Mouse (Mus musculus): ENCODE measurements around the gene Mbnl2.

Mbnl2 gene

DNA sequence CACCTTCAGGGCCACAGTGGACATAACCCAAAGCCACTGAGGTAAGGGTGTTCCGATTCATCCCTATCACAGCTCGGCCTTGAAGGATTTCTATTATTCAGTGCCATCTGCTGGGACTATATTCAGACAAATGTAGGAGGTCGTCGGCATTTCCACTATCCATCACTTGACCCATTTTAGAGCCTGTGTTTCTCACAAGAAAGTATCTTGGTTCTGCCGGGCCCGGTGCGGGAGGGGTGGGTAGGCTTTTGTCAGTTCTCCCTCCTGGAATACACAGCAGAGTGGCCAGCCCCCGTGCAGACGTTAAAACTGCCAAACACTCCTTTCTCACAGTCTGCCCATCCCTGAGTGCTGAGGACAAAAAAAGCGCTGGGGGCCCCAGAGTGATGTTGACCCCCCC lies 134.4 kb downstream of the Mbnl2 start:
- DNase-seq (ENCODE audit: low spot score in 2 of 2) = peak in 1 of 2 experiments; percentile 69

- DNase-seq (ENCODE audit: low spot score in 2 of 2) = no peak
Measured at GRCm38 (mm10) chr14:120416886-120417285, 141.4 kb downstream of the Mbnl2 start.

DNA sequence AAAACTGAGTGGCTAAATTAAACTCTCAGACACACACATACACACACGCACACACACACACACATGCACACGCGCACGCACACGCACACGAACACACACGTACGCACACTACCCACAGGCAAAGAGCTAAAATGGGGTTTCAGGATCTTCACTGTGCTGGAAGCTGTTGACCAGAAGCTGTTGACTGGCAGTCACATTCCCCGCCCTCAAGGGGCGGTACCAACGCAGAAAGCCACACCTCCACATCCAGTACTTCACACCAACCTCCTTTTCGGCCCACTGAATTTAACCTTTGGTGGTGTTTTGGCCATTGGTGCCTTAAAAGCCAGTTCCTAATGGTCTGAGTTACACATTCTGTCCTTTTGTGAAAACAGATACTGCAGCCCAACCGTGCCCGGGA lies 143.5 kb downstream of the Mbnl2 start:
- DNase-seq (ENCODE audit: low spot score in 2 of 2) = no peak

DNA sequence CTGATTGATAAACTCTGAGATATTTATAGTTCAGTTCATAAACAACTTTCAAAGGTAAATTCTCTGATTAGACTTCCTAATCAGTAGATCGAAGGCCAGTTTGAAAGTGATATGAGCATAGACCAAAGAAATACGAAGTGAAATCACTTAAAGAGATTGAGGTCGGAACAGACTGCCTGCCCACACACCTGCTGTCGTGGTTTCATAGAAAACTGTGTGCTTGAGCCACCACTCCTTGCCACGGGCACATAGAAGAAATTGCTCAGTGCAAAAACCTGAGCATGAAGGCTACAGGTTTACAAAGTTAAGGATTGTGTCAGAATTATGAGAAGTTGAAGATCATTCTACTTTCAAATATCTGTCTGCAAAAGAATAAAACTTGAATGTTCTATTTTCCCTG lies 153.0 kb downstream of the Mbnl2 start:
- peak; percentile 34 to 53 for DNase-seq (ENCODE audit: low spot score in 2 of 2)

- DNase-seq (ENCODE audit: low spot score in 2 of 2) = no peak
Measured at GRCm38 (mm10) chr14:120432773-120433172, 157.3 kb downstream of the Mbnl2 start.

DNA sequence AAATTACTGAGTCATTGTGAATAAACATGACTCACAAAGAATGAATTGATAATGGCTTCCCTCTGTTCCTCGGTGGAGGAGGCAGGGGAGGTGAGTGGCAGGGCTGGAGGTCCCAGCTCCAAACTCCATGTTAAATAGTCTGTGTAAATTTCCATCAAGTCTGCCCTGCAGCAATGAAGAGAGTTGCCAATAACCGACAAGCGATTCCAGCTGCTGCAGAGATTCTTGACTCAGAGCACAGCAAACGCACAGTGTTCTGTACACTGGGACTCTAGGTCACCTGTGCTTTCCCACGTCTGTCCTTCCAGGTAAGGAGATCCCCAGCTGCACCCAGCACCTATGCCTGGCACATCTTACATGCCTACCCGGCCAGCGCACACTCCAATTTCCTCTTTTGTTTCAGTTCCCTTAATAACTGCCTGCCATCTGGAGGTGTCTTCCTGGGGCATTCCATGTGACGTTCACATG lies 158.5 kb downstream of the Mbnl2 start:
- DNase-seq (ENCODE audit: low spot score in 2 of 2) = no peak

DNA sequence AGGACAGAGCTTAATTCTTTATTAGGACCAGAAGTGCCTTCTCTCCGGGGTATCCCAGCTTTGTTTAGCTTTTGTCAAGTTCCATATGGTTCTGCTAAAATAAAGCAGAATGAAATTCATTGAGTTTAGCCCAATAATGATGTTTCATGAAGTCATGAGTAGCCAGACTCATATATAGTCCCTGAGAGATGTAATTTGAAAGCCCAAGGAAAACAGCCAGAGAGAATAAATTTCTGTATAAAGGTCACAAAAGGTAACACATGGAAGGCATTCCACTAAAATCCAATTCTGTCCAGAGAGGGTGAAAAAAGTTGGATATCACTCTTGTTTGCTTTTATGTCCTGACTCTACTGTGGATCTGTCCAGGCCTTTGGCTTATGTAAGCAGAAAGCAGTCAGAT lies 159.4 kb downstream of the Mbnl2 start:
- DNase-seq (ENCODE audit: low spot score in 2 of 2) = no peak

DNA sequence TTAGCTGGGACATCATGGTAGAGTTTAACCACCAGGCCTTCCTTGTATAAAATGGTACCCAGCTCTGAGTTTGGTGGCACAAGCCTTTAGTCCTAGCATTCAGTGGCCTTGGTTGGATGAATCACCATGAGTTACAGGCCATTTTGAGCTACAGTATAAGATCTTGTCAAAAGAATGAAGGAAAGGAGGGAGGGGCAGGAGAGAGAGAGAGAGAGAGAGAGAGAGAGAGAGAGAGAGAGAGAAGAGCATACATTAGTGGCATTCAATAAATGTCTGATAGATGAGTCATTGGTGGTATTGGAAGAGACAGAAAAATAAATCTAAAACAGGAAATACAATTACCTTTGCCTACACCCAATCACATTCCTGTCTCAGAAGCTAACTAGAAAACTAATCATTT lies 165.2 kb downstream of the Mbnl2 start:
- DNase-seq (ENCODE audit: low spot score in 2 of 2) = no peak

GRCm38 (mm10) chr14:120441256-120441655 lies 165.8 kb downstream of the Mbnl2 start:
- DNase-seq (ENCODE audit: low spot score in 2 of 2) = peak in 1 of 2 experiments; percentile 39

DNA sequence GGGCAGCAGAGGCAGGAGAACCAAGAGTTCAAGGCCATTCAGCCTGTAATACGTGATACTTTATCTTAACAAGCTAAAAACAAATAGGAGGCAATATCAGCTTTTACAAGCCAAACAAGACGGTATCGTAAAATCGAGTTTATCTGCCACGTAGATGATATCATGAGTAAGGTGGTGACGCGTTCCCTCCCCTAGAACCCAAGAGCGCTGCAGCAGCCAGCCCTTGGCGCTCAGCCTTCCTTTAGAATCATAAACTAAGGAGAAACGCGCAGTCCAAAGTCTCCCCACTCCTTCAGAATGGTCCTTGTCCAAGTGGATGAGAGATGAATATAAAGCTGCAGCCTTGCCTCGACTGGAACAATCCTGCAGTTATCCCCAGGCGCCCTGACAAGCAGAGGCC lies 166.4 kb downstream of the Mbnl2 start:
- DNase-seq (ENCODE audit: low spot score in 2 of 2) = no peak

- DNase-seq (ENCODE audit: low spot score in 2 of 2) = no peak
Measured at GRCm38 (mm10) chr14:120454221-120454620, 178.8 kb downstream of the Mbnl2 start.

- DNase-seq (ENCODE audit: low spot score in 2 of 2) = no peak
Measured at GRCm38 (mm10) chr14:120463938-120464727, 188.7 kb downstream of the Mbnl2 start.

DNA sequence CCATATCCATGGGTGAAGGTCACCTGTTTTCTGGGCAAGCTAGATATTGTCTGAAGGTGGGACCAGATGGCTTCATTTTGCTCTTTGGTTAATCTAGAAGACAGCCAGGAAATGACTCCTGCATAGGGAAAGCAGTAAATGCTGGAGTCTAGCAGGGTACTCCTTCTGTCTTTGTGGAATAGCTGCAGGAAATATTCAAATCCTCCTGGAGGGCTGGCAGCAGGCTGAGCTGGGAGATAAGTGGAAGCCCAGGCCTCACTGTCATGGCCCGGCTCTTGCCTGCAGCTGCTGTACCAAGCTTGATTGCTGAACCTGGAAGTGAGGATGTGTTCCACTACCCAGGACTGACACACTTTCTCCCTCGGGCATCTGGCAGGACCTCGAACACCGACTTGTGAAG lies 191.3 kb downstream of the Mbnl2 start:
- no peak for DNase-seq (ENCODE audit: low spot score in 2 of 2)

GRCm38 (mm10) chr14:120469126-120469790 lies 193.8 kb downstream of the Mbnl2 start:
- DNase-seq (ENCODE audit: low spot score in 2 of 2) = no peak

GRCm38 (mm10) chr14:120476186-120476697 lies 200.8 kb downstream of the Mbnl2 start:
- no peak for DNase-seq (ENCODE audit: low spot score in 2 of 2)

GRCm38 (mm10) chr14:120477288-120477981 lies 202.0 kb downstream of the Mbnl2 start:
- DNase-seq (ENCODE audit: low spot score in 2 of 2) = peak; percentile 98 to 99

DNA sequence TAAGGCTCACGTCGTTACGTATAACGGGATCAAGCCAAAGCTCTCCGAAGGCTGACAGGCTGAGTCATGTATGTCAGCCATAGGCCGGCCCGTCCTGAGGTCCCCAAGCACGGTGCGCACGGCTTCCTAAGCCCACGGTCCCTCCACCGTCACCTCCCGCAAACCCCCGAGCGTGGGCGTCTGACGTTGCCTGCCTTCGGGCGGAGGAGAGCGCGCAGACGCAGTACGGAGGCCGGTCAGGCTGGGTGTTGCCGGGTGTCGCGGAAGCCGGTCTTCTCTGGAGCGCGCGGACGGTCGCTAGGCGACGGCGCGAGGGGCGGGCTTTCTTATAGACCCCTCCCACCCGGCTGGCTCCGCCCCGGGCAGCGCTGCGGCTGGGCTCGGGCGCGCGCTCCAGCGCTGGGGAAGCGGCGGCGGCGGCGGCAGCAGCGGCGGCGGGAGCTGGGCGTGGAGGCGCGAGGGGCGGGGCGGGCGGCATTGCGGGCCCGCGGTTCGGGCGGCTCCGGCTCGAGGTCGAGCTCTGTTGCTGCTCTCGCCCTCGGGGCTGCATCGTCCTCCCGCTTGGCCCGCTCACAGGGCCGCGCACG lies 202.6 kb downstream of the Mbnl2 start, which contains the start of gene Rap2a:
TSS of gene Rap2a (plus strand) at position 463 of the 587 bp plus-strand sequence.
- peak; percentile 97 for DNase-seq (ENCODE audit: low spot score in 2 of 2)

DNA sequence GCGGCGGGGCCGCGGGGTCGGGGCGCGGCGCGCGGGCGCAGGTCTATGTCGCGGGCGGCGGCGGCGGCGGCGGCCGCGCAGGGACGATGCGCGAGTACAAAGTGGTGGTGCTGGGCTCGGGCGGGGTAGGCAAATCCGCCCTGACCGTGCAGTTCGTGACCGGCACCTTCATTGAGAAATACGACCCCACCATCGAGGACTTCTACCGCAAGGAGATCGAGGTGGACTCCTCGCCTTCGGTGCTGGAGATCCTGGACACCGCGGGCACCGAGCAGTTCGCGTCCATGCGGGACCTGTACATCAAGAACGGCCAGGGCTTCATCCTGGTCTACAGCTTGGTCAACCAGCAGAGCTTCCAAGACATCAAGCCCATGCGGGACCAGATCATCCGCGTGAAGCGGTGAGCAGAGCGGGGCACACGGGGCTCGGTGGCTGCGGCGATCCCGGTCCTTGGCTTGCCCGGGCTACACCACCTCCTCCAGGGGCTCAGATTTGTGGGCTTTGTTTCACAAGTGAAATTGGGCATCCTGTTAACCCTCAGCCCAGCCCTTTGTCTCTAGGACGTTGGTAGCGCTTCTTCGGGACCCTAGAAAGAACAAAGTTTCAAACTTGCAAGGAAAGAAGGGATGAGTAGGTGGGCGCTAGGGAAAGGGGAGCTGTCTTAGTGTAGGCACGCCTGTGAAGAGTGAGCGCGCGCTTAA lies 203.3 kb downstream of the Mbnl2 start:
- peak in 1 of 2 experiments; percentile 43 for DNase-seq (ENCODE audit: low spot score in 2 of 2)

- no peak for DNase-seq (ENCODE audit: low spot score in 2 of 2)
Measured at GRCm38 (mm10) chr14:120480341-120480900, 205.0 kb downstream of the Mbnl2 start.

GRCm38 (mm10) chr14:120480927-120481326 lies 205.5 kb downstream of the Mbnl2 start:
- DNase-seq (ENCODE audit: low spot score in 2 of 2) = no peak

Measured in right cerebral cortex, postnatal 36 days (tissue).